Mouse (Mus musculus): ENCODE results near the gene Krt222.

DNA sequence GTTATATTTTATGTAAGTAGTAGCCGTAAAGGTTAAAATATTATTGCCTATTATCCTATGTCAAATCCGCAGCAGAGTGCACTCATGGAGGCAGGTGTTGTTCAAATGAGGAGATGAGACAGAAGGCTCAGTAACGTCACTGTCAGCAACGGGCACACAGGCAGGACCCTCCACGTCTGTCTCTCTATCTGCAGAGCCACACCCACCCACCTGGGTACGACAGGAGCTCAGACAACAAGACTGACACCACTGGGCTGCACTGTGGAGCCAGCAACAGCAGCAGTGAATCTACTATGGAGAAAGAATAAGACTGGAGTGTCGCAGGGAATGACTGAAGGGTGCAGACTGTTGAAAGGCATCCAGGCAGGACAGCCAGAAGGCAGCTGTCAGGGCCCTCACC lies 31.2 kb downstream of the Krt222 start:
- TF ChIP-seq POLR2A (IDR thresholded peaks at IDR 0.05; ENCODE audit: insufficient read depth, low read depth, low read length) = no peak
- TF ChIP-seq CTCF (IDR thresholded peaks at IDR 0.05) = no peak

Data from heart, adult 2 months (tissue).